Mouse (Mus musculus): Measurements from ENCODE around the gene Aspa.

The Aspa gene

DNA sequence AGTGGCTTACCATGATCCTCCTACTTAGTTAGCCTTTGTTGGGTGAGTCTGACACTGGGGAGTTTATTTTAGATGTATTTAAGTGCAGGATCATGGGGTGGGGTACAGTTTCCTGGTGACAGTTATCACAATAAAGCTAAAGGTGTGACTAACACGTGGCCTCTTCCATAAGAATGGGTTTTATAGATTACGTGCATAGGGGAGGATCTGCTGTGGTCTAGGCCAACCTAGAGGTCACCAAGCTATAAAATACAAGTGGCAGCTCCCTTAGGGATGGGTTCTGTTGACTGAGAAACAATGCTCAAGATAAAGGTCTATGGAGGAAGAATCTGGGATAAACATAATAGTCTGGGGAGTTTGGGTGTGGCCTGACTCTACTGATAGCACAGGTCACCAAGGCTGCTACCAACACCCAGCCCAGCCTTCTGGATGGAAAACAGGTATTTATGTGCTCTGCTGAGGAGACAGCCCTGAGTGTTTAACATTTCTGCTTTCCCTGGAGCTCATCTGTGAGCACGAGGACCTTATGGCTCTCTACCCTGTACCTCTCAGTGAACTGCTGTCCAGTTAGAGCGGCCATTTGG lies 71.9 kb downstream of the Aspa start:
- DNase-seq (ENCODE audit: low spot score in 2 of 2), result no peak
